8 mouse cellular contexts compared by ENCODE assay signal in the genomic region with DNA sequence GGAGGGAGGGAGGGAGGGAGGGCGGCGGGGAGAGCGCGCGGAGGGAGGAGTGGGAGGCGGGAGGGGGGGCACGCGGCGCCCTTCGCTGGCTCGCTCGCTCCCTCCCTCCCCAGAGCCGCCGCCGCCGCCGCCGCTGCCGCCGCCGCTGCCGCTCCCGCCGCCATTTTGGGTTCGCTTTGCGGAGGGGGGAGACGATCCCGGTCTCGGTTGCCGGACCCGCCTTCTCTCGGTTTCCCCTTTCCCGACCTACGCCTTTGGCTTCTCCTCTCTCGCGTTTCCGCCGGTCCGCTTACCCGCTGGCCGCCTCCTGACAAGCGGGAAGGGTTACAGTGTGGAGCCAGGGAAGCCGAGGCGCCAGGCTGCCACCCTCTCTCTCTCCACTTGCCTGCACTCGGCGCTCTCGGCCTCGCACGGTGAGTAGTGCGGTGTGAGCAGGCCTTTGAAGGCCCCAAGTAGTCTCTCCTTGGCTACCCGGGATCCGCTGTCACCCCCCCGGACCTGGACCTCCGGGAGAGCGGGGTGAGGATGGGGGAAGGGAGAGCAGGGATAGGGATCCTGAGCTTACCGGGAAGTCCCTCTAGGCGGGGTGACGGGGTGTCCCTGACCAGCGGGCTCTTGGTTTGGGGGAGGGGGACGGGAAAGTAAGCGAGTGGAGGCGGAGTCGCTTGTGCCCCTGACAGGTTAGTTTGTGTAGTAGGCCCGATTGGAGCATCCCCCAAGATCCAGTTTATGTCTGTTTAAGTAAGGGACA. TPM values are rescaled to one million over a fixed set of nuclear protein-coding genes. Genes with fewer than 3 reads are reported as not detected.
A peak's percentile ranks its signal among the peaks of the same experiment; 100 is the strongest.
DNase-seq lines count a peak whose midpoint lies in the region; ATAC-seq lines count a peak whose summit lies in the region.

A gene (plus strand): TSS at position 47 of the 751 bp plus-strand sequence.
A gene (minus strand): TSS at position 606 of the 751 bp plus-strand sequence.

- H3K27ac ChIP-seq in embryonic facial prominence, embryonic 12.5 days, result peak within 1 kb of the TSS; percentile 99
- H3K27ac ChIP-seq in limb, embryonic 11.5 days (replicated peaks; ENCODE audit: low read depth, low read length), result peak within 1 kb of the TSS; percentile 99
- H3K27ac ChIP-seq in midbrain, embryonic 13.5 days, result peak within 1 kb of the TSS; percentile 99

- H3K9ac ChIP-seq in embryonic facial prominence, embryonic 12.5 days, result peak within 1 kb of the TSS; percentile 94
- peak within 1 kb of the TSS; percentile 96 for H3K9ac ChIP-seq in limb, embryonic 11.5 days (ENCODE audit: low read length)
- peak within 1 kb of the TSS; percentile 94 for H3K9ac ChIP-seq in midbrain, embryonic 13.5 days (replicated peaks)

- H3K27me3 ChIP-seq in embryonic facial prominence, embryonic 12.5 days, result no peaks in the 10 kb centered on the region
- H3K27me3 ChIP-seq in limb, embryonic 11.5 days (ENCODE audit: control insufficient read depth, insufficient read depth, low read length), result no peaks in the 10 kb centered on the region
- H3K27me3 ChIP-seq in midbrain, embryonic 13.5 days, result no peaks in the 10 kb centered on the region

- DNase-seq in 3134 (ENCODE audit: extremely low read depth, insufficient read length, low spot score), result peak; percentile 89
- peak; percentile 75 for DNase-seq in adrenal gland, adult 8-10 months
- DNase-seq in heart, adult 11 months, result peak; percentile 99
- DNase-seq in kidney, adult 11 months, result peak; percentile 75
- peak; percentile 85 for DNase-seq in limb, embryonic 11.5 days (ENCODE audit: low spot score)
- peak; percentile 85 to 90 for DNase-seq in spleen, postnatal 10 days (ENCODE audit: low spot score in 2 of 2)

- H3K36me3 ChIP-seq in embryonic facial prominence, embryonic 12.5 days, result no peaks in the 10 kb centered on the region
- H3K36me3 ChIP-seq in limb, embryonic 11.5 days (ENCODE audit: control insufficient read depth, insufficient read depth, low read length), result no peaks in the 10 kb centered on the region
- no peaks in the 10 kb centered on the region for H3K36me3 ChIP-seq in midbrain, embryonic 13.5 days

- ATAC-seq in embryonic facial prominence, embryonic 12.5 days (ENCODE audit: insufficient number of reproducible peaks, insufficient read depth, low FRiP score, low TSS enrichment), result peak; percentile 82
- ATAC-seq in limb, embryonic 11.5 days (ENCODE audit: insufficient number of reproducible peaks, low FRiP score, low TSS enrichment, low read depth), result peak; percentile 83
- ATAC-seq in midbrain, embryonic 13.5 days, result peak; percentile 90

- under 1% methylated on average over 39 of the region's 64 CpGs for WGBS in embryonic facial prominence, embryonic 12.5 days
- WGBS in limb, embryonic 11.5 days, result under 1% methylated on average over 46 of the region's 64 CpGs
- 0% methylated on average over 44 of the region's 64 CpGs for WGBS in midbrain, embryonic 13.5 days

- H3K4me3 ChIP-seq in embryonic facial prominence, embryonic 12.5 days, result peak within 1 kb of the TSS; percentile 93
- H3K4me3 ChIP-seq in limb, embryonic 11.5 days (ENCODE audit: low read depth, low read length), result peak within 1 kb of the TSS; percentile 92
- peak within 1 kb of the TSS; percentile 91 for H3K4me3 ChIP-seq in midbrain, embryonic 13.5 days (replicated peaks)

- H3K4me1 ChIP-seq in embryonic facial prominence, embryonic 12.5 days, result peaks cover 24% of the 10 kb centered on the region
- peaks cover 4% of the 10 kb centered on the region; the same call in 1 of the 2 replicates for H3K4me1 ChIP-seq in limb, embryonic 11.5 days (ENCODE audit: control insufficient read depth, insufficient read depth, low read length)
- peaks cover 41% of the 10 kb centered on the region for H3K4me1 ChIP-seq in midbrain, embryonic 13.5 days (replicated peaks)

- peak within 1 kb of the TSS; percentile 68 for H3K4me2 ChIP-seq in embryonic facial prominence, embryonic 12.5 days (replicated peaks)
- H3K4me2 ChIP-seq in limb, embryonic 11.5 days (ENCODE audit: low read depth, severe bottlenecking), result peak within 1 kb of the TSS; percentile 73
- H3K4me2 ChIP-seq in midbrain, embryonic 13.5 days (replicated peaks), result peak within 1 kb of the TSS; percentile 72

- H3K9me3 ChIP-seq in embryonic facial prominence, embryonic 12.5 days, result no peaks in the 10 kb centered on the region
- no peaks in the 10 kb centered on the region for H3K9me3 ChIP-seq in limb, embryonic 11.5 days (ENCODE audit: control insufficient read depth, low read length)
- no peaks in the 10 kb centered on the region for H3K9me3 ChIP-seq in midbrain, embryonic 13.5 days

RNA-seq across cellular contexts. Expression of the first gene that starts in this region (rescaled TPM):
- total RNA-seq in adrenal gland, adult 8-10 months (2022), result 10 to 100 TPM; 44.9 to 78.1 (median 58.6) TPM
- polyA plus RNA-seq in embryonic facial prominence, embryonic 12.5 days (2016; fragmentation: Nextera tagmentation; extraction: Ambion mirVana), result 25.5 TPM in 2 replicates
- polyA plus RNA-seq in limb, embryonic 11.5 days (2014; fragmentation: Nextera tagmentation; extraction: Ambion mirVana), result 17.8 and 19.2 TPM in 2 replicates
- polyA plus RNA-seq in midbrain, embryonic 13.5 days (2015; fragmentation: Nextera tagmentation; extraction: Ambion mirVana), result 22.2 and 23.0 TPM in 2 replicates

RNA-seq across cellular contexts. Expression of the second gene that starts in this region (rescaled TPM):
- total RNA-seq in adrenal gland, adult 8-10 months (2022), result 100 to 1,000 TPM; 128 to 166 (median 148) TPM
- polyA plus RNA-seq in embryonic facial prominence, embryonic 12.5 days (2016; fragmentation: Nextera tagmentation; extraction: Ambion mirVana), result 153 and 156 TPM in 2 replicates
- polyA plus RNA-seq in limb, embryonic 11.5 days (2014; fragmentation: Nextera tagmentation; extraction: Ambion mirVana), result 167 and 178 TPM in 2 replicates
- polyA plus RNA-seq in midbrain, embryonic 13.5 days (2015; fragmentation: Nextera tagmentation; extraction: Ambion mirVana), result 128 and 131 TPM in 2 replicates

Comparison
In these comparisons a context has a peak if more than half of its experiments do, and no peak if none do; other contexts are left out.
1. Peak in every context shown above with its lines: DNase-seq, ATAC-seq, H3K4me3 ChIP-seq and H3K27ac ChIP-seq.